ENCODE assay signal across 27 mouse cellular contexts in genomic region chr9:114995716-114996115, GRCm38 (mm10). TPM values are rescaled to one million over a fixed set of nuclear protein-coding genes. Genes with fewer than 3 reads are reported as not detected.
"Had no signal": no experiment of that assay in that cellular context is flagged by ENCODE, and none has a peak within 500 bp of the region (broad histone marks: within the 10 kb centered on the region; RNA-seq: fewer than 3 reads in every experiment).

No protein-coding gene starts in this region.

- H3K36me3 ChIP-seq: limb, embryonic 10.5 days; limb, embryonic 12.5 days; limb, embryonic 13.5 days; limb, embryonic 15.5 days; liver, embryonic 12.5 days; liver, embryonic 13.5 days; liver, embryonic 15.5 days; lung, embryonic 15.5 days; midbrain, embryonic 10.5 days; midbrain, embryonic 12.5 days; midbrain, embryonic 13.5 days; midbrain, embryonic 15.5 days had no signal

- DNase-seq: left cerebral cortex, postnatal 4 days; liver; liver, embryonic 13.5 days; liver, postnatal 0 days; lung, adult 18-20 months; lung, adult 2 months; lung, embryonic 14.5 days; lung, postnatal 10 days; lung, postnatal 14 days; lung, postnatal 36 days; lung, postnatal 4 days; midbrain, embryonic 14.5 days had no signal

- H3K27ac ChIP-seq: limb, embryonic 10.5 days; limb, embryonic 12.5 days; limb, embryonic 13.5 days; limb, embryonic 15.5 days; liver, embryonic 12.5 days; liver, embryonic 13.5 days; liver, embryonic 14.5 days; liver, embryonic 15.5 days; lung, embryonic 15.5 days; macrophage; midbrain, embryonic 10.5 days; midbrain, embryonic 12.5 days; midbrain, embryonic 13.5 days; midbrain, embryonic 15.5 days had no signal

- H3K27me3 ChIP-seq: limb, embryonic 12.5 days; limb, embryonic 13.5 days; limb, embryonic 15.5 days; liver, embryonic 12.5 days; liver, embryonic 13.5 days; liver, embryonic 15.5 days; lung, embryonic 15.5 days; megakaryocyte, embryonic 14.5 days; midbrain, embryonic 12.5 days; midbrain, embryonic 13.5 days; midbrain, embryonic 15.5 days had no signal

- H3K4me1 ChIP-seq: limb, embryonic 10.5 days; limb, embryonic 12.5 days; limb, embryonic 13.5 days; limb, embryonic 15.5 days; liver, embryonic 12.5 days; liver, embryonic 13.5 days; liver, embryonic 15.5 days; lung, embryonic 15.5 days; megakaryocyte, embryonic 14.5 days; midbrain, embryonic 10.5 days; midbrain, embryonic 12.5 days; midbrain, embryonic 13.5 days; midbrain, embryonic 15.5 days had no signal

- H3K4me3 ChIP-seq: limb, embryonic 10.5 days; limb, embryonic 12.5 days; limb, embryonic 13.5 days; limb, embryonic 15.5 days; liver, embryonic 12.5 days; liver, embryonic 13.5 days; liver, embryonic 15.5 days; lung, embryonic 15.5 days; megakaryocyte, embryonic 14.5 days; midbrain, embryonic 10.5 days; midbrain, embryonic 12.5 days; midbrain, embryonic 13.5 days; midbrain, embryonic 15.5 days; myocyte had no signal

RNA-seq across cellular contexts. Expression of gene Osbpl10, which starts 17.3 kb away (rescaled TPM):
- polyA plus RNA-seq: macrophage had no signal
